Mouse (Mus musculus) E14TG2a.4 (cell line): ENCODE measurements at regions not wholly inside any gene's neighbourhood (a gene's known extent, or its start where the extent isn't known, plus 50 kb on each side); places are given as distances from the start of the nearest gene placed in this dataset.

Source experiments
- H3K27me3 ChIP-seq: 2 replicates; pipeline ENCODE4 v1.6.1; 2014; ENCODE audit warnings: low read length, control low read depth; ENCODE audit not compliant: insufficient read depth
- H3K36me3 ChIP-seq: 2 replicates; pipeline ENCODE4 v1.6.1; 2014; ENCODE audit warnings: low read length, control low read depth; ENCODE audit not compliant: insufficient read depth
- H3K4me1 ChIP-seq: replicated peaks from 2 replicates; pipeline ENCODE4 v1.6.1; 2014; ENCODE audit warnings: low read depth, low read length, control low read depth
- H3K4me3 ChIP-seq: replicated peaks from 2 replicates; pipeline ENCODE4 v1.5.1; 2014; ENCODE audit warnings: mild to moderate bottlenecking, low read length
- H3K9me3 ChIP-seq: 2 replicates; pipeline ENCODE4 v1.6.1; 2014; ENCODE audit warnings: low read length, control low read depth
- CTCF ChIP-seq: conservative IDR thresholded peaks from 2 replicates; pipeline ENCODE4 v1.5.1; 2014; ENCODE audit warnings: low read length
- NANOG ChIP-seq: IDR thresholded peaks from 2 replicates; pipeline ENCODE4 v1.6.1; 2014; ENCODE audit warnings: borderline replicate concordance, low read length, mixed read lengths
- POU5F1 ChIP-seq: IDR thresholded peaks from 2 replicates; pipeline ENCODE4 v1.6.1; 2014; ENCODE audit warnings: low read length, borderline replicate concordance

- H3K27me3 ChIP-seq: no peaks in the 10 kb centered on the region
- H3K9me3 ChIP-seq: no peaks in the 10 kb centered on the region
- TF ChIP-seq NANOG: no peak
- no peak for TF ChIP-seq CTCF
- TF ChIP-seq POU5F1: no peak
- H3K4me3 ChIP-seq: no peak overlapping the region
- no peaks in the 10 kb centered on the region for H3K4me1 ChIP-seq
- H3K36me3 ChIP-seq: no peaks in the 10 kb centered on the region
Measured at GRCm38 (mm10) chr4:31168357-31168756, 795.5 kb upstream of the Map3k7 start.

- no peaks in the 10 kb centered on the region for H3K36me3 ChIP-seq
Measured at GRCm38 (mm10) chr4:31171190-31171589, 792.7 kb upstream of the Map3k7 start.

GRCm38 (mm10) chr4:31197852-31198251, 766.0 kb upstream of the Map3k7 start:
- H3K36me3 ChIP-seq: no peaks in the 10 kb centered on the region
- no peaks in the 10 kb centered on the region for H3K9me3 ChIP-seq
- TF ChIP-seq POU5F1 (no peak), CTCF (no peak), NANOG (no peak)
- H3K4me3 ChIP-seq: no peak overlapping the region
- H3K27me3 ChIP-seq: no peaks in the 10 kb centered on the region
- no peaks in the 10 kb centered on the region for H3K4me1 ChIP-seq

More at GRCm38 (mm10) chr4:31171190-31171589, 792.7 kb upstream of the Map3k7 start:
- no peak overlapping the region for H3K4me3 ChIP-seq
- no peaks in the 10 kb centered on the region for H3K4me1 ChIP-seq
- TF ChIP-seq NANOG (no peak), POU5F1 (no peak), CTCF (no peak)
- no peaks in the 10 kb centered on the region for H3K27me3 ChIP-seq
- no peaks in the 10 kb centered on the region for H3K9me3 ChIP-seq

- TF ChIP-seq POU5F1 (no peak), NANOG (no peak), CTCF (no peak)
- Histone ChIP-seq H3K36me3 (no peaks in the 10 kb centered on the region), H3K27me3 (no peaks in the 10 kb centered on the region), H3K4me3 (no peak overlapping the region), H3K4me1 (no peaks in the 10 kb centered on the region), H3K9me3 (no peaks in the 10 kb centered on the region)
Measured at GRCm38 (mm10) chr4:31203286-31203685, 760.6 kb upstream of the Map3k7 start.

GRCm38 (mm10) chr4:31205332-31205970, 758.4 kb upstream of the Map3k7 start:
- Histone ChIP-seq H3K4me3 (no peak overlapping the region), H3K9me3 (no peaks in the 10 kb centered on the region), H3K27me3 (no peaks in the 10 kb centered on the region), H3K4me1 (no peaks in the 10 kb centered on the region), H3K36me3 (no peaks in the 10 kb centered on the region)
- no peak for TF ChIP-seq NANOG
- TF ChIP-seq POU5F1: no peak
- no peak for TF ChIP-seq CTCF

GRCm38 (mm10) chr4:31225741-31226140, 738.2 kb upstream of the Map3k7 start:
- TF ChIP-seq CTCF (no peak), NANOG (no peak), POU5F1 (no peak)

GRCm38 (mm10) chr4:31268825-31269495, 694.9 kb upstream of the Map3k7 start:
- Histone ChIP-seq H3K27me3 (no peaks in the 10 kb centered on the region), H3K9me3 (no peaks in the 10 kb centered on the region), H3K4me1 (no peaks in the 10 kb centered on the region), H3K4me3 (no peak overlapping the region), H3K36me3 (no peaks in the 10 kb centered on the region)
- no peak for TF ChIP-seq NANOG
- TF ChIP-seq CTCF: no peak
- no peak for TF ChIP-seq POU5F1

More at GRCm38 (mm10) chr4:31225741-31226140, 738.2 kb upstream of the Map3k7 start:
- Histone ChIP-seq H3K9me3 (no peaks in the 10 kb centered on the region), H3K4me3 (no peak overlapping the region), H3K36me3 (no peaks in the 10 kb centered on the region), H3K4me1 (no peaks in the 10 kb centered on the region), H3K27me3 (no peaks in the 10 kb centered on the region)

GRCm38 (mm10) chr4:31274131-31274530, 689.8 kb upstream of the Map3k7 start:
- no peak for TF ChIP-seq NANOG
- H3K4me1 ChIP-seq: no peaks in the 10 kb centered on the region
- no peaks in the 10 kb centered on the region for H3K9me3 ChIP-seq
- H3K36me3 ChIP-seq: no peaks in the 10 kb centered on the region
- H3K27me3 ChIP-seq: no peaks in the 10 kb centered on the region
- H3K4me3 ChIP-seq: no peak overlapping the region
